Mouse (Mus musculus): ENCODE measurements around the gene Tmem144.

DNA sequence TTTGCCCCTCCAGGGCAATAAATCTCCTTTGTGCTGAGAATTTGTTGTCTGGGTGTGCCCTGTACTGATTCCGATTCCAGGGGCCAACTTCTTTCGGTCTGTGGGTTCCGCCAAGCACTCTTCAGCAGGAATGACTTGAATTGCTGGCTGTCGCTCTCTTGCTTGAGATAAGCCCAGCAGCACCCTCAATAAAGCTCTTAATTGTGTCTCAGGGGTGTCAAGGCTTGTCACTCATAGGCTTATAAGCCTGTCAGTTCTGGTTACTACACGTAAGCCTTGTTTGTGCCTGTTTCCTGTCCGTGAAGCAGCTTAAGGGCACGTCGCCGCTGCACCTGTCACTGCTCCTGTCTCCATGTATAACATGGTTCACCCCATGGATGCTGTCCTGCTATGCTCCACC lies 26.7 kb upstream of the Tmem144 start:
- TF ChIP-seq CTCF (conservative IDR thresholded peaks at IDR 0.05; ENCODE audit: low read length): no peak
- TF ChIP-seq POU5F1 (IDR thresholded peaks at IDR 0.05; ENCODE audit: borderline replicate concordance, low read length): no peak
- no peak for TF ChIP-seq NANOG (IDR thresholded peaks at IDR 0.05; ENCODE audit: borderline replicate concordance, low read length)
